Mouse (Mus musculus): Measurements from ENCODE around the gene Clstn1.

Gene Clstn1

GRCm38 (mm10) chr4:149678006-149678405 lies 91.7 kb downstream of the Clstn1 start:
- no peak for DNase-seq (ENCODE audit: low spot score)

GRCm38 (mm10) chr4:149679056-149679770 lies 92.9 kb downstream of the Clstn1 start:
- DNase-seq (ENCODE audit: low spot score): no peak

- DNase-seq (ENCODE audit: low spot score): no peak
These were observed 97.6 kb downstream of the Clstn1 start for GRCm38 (mm10) chr4:149683875-149684274.

- no peak for DNase-seq (ENCODE audit: low spot score)
These were observed 98.8 kb downstream of the Clstn1 start for GRCm38 (mm10) chr4:149684841-149685623.

GRCm38 (mm10) chr4:149688861-149689260 lies 102.6 kb downstream of the Clstn1 start:
- no peak for DNase-seq (ENCODE audit: low spot score)

- no peak for DNase-seq (ENCODE audit: low spot score)
These were observed 103.8 kb downstream of the Clstn1 start for GRCm38 (mm10) chr4:149689822-149690700.

- DNase-seq (ENCODE audit: low spot score): no peak
These were observed 104.6 kb downstream of the Clstn1 start for GRCm38 (mm10) chr4:149690828-149691280.

GRCm38 (mm10) chr4:149691368-149691767 lies 105.1 kb downstream of the Clstn1 start:
- no peak for DNase-seq (ENCODE audit: low spot score)

- peak; percentile 21 for DNase-seq (ENCODE audit: low spot score)
These were observed 110.1 kb downstream of the Clstn1 start for GRCm38 (mm10) chr4:149696189-149696971.

- no peak for DNase-seq (ENCODE audit: low spot score)
These were observed 111.4 kb downstream of the Clstn1 start for GRCm38 (mm10) chr4:149697506-149698196.

- DNase-seq (ENCODE audit: low spot score): peak; percentile 40
These were observed 112.0 kb downstream of the Clstn1 start for GRCm38 (mm10) chr4:149698197-149698821.
